Mouse (Mus musculus) activated CD4-positive, CD25-positive, alpha-beta regulatory T cell, adult 9 weeks (primary cell): ENCODE measurements around the gene Frrs1. TPM values are rescaled to one million over a fixed set of nuclear protein-coding genes. Genes with fewer than 3 reads are reported as not detected.

Source experiments
- polyA plus RNA-seq: library from polyadenylated mRNA; unstranded; fragments of 100-300 nt; shearing (Covaris generic); gene quantifications from one replicate; pipeline ENCODE4 v1.2.1, GENCODE M21; 2017

Gene Frrs1
- polyA plus RNA-seq = 22.2 TPM

DNA sequence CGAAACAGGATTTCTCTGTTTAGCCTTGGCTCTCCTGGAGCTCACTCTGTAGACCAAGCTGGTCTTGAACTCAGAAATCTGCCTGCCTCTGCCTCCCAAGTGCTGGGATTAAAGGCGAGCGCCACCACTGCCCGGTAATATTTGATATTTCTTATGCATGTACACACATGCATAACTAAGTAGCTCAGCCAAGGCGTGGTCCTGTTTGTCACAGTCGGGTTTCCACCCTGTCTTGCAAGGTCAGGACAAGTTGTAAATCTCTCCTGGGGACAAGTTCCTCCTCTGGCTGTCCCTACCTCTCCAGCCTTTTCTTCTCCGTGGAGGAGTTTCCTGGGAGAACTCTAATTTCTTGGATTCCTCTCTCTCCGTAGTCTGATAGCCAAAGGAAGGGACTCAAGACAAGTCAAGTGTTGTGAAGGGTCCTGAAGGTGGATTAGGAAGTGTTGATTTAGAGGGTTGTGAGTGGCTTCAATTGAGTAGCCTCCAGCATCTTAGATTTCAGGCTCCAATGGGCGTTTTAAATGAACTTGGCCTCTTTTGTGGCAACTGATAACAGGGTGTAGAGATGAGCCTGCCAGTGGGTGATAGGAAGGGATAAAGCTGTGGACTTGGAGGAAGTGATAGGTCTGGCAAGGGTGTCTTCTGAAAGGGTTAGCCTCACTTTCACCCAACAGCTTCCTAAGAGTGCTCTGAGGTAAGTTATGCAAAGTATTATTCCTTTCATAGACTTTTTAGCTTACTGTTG lies at the start of gene Frrs1:
TSS of gene Frrs1 (plus strand) at position 524 of the 745 bp plus-strand sequence.

Other genes starting within 250 kb of the Frrs1 start
- gene Trmt13, start 244.9 kb upstream of the Frrs1 start, polyA plus RNA-seq = 41.1 TPM
- 73.9 TPM for gene Mfsd14a, start 196.8 kb upstream of the Frrs1 start, polyA plus RNA-seq
- not detected for gene Gm43191, start 178.2 kb upstream of the Frrs1 start, polyA plus RNA-seq
- 7.6 TPM for gene Slc35a3, start 146.6 kb upstream of the Frrs1 start, polyA plus RNA-seq
- gene Agl, start 51.3 kb upstream of the Frrs1 start, polyA plus RNA-seq = 3.1 TPM
- gene 4930455H04Rik, start 108.8 kb downstream of the Frrs1 start, polyA plus RNA-seq = not detected
- gene Palmd, start 109.5 kb downstream of the Frrs1 start, polyA plus RNA-seq = not detected